Mouse (Mus musculus): ENCODE data around the gene Slc51b. TPM values are rescaled to one million over a fixed set of nuclear protein-coding genes. Genes with fewer than 3 reads are reported as not detected.

The Slc51b gene
- total RNA-seq, 2 experiments from 2014 or later = not detected

DNA sequence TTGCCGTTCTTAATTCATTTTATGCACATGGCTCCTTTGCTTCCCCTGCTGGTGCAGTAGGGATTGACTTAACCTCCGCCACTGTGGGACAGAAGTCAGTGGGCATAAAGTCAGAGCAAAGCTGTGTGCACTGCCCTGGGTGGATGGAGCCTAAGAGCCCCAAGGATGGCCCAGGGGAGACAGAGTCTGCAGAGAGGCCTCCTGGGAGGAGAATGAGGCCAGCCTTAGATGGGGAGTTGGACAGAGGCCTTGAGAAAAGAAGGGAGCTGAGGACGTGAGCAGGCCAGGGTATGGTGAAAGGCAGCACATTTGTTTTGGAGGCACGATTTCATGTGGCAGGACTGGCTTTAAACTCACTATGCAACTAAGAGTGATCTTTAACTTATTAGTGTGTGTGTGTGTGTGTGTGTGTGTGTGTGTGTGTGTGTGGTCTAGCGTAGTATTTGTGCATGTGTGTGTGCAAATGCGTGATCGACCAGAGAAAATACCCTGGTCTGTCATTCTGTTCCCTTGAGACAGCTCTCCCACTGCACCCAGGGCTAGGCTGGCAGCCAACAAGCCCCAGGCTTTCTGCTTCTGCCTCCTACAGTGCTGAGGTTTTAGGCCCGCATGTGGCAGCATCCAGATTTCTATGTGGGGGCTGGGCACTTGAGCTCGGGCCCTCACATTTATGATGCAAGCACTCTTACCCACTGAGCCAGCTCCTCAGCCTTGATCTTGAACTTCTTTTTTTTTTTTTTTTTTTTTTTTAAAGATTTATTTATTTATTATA is 47.4 kb downstream of the Slc51b start:
- DNase-seq = no peak
- intact Hi-C loops (cut with DNase I) = no loop called here

DNA sequence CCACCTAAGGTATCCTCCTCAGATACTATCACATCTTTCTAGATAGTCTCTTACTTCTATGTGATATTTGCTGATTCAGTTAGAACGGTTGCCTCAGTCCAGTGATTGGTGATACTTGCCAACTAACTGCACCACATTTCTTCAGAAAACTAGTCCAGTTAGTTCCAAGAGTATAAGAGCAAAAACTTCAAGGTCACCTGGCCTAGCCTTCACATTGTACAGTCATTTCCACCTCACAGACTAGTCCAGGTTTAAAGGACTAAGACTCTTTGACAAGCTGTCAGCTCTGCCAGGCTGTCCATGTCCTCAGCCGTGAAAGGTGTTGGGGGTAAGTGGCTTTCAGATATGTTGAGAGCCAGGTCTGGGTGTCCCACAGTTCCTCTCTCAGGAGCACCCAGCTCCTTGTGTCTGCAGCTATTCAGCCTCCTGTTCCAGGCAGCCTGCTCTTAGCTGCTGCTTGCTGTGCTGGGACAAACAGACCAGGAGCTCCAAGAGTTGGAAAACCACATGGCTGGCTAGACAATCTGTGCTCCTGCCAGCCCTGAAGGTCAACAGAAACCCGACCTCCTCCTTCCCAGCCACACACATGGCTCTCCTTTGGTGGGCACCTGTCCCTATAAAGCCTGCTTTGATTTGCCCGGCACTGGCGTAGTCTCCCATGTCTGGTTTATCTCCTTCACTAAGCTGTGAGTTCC is 48.1 kb downstream of the Slc51b start:
- intact Hi-C loops (cut with DNase I) = no loop called here
- DNase-seq = no peak

DNA sequence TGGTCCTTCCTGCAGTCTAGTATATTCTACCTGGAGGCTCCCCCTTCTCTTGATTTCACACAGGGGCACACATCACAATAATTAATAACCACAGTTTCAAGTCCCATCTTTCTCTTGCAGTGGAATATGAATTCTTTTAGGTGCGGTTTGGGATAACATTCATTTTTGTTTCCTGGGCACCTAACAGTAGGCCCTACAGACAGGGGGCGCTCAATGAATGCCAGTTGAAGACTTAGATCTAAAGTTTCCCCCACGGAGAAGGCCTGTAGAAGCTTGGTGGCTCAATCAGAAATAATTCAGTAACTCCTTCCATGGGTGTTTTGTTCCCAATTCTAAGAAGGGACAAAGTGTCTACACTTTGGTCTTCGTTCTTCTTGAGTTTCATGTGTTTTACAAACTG is 50.3 kb downstream of the Slc51b start:
- intact Hi-C loops (cut with DNase I) = loop anchor here (1.0 kb wide), 1 partner anchor 60 kb away; no protein-coding TSS in a partner anchor
- peak; percentile 38 to 40 for DNase-seq

DNA sequence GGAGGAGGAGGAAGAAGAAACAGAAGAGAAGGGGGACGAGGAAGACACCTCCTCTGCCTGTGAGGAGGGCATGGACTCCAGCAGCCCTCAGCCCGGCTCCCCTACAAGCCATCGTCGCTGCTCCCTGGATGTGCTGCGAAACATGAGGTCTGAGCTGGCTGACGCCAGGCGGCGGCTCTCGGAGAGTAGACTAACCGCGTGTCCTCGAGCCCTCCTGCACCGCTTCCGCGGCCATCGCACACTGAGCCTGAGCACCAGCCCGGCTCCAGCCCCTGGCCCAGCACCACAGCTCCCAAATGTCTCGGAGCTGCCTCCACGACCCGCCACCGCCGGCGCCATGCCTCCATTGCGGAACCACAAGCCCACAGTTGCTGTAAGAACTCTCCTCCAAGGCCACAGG is 51.0 kb downstream of the Slc51b start:
- DNase-seq = no peak
- intact Hi-C loops (cut with DNase I) = loop anchor here (1.0 kb wide), 1 partner anchor 61 kb away; no protein-coding TSS in a partner anchor

DNA sequence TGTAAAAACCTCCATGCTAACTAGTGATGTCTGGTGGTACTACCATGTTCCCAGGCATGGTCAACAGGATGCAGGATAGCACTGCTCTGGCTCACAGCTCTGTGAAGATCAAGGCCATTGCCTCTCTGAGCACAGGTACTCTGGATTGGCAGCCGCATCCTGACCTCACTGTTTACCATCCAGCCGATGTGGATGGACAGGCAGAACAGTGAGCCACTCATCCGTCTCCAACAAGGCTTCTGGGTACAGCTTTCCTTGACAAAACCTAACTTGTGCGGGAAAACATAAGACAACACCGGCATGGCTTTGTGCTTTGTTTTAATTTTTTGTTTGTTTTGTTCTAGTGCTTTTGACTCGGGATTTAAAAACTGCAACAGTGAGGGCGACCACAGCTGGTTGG is 57.0 kb downstream of the Slc51b start:
- intact Hi-C loops (cut with DNase I) = no loop called here

DNA sequence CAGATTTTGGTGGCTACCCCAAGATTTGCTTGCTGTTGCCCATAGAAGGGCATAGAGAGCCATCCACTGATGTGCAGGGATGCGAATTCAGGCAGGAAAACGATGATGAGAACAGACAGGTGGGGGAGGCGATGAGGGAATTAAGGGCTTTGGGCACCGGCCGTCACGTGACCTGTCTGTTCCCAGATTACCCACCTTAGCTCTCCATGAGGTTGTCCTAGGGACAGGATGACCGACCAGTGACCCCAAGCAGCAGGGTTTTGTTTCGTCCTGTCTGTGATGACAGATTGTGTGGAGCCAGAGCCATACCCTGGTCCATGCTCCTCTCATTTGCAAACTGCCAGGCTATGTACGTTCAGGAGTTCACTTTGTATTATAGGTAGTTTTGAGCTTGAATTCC is 59.1 kb downstream of the Slc51b start:
- intact Hi-C loops (cut with DNase I) = no loop called here
- no peak for DNase-seq

More for the DNA sequence above, 57.0 kb downstream of the Slc51b start:
- no peak for DNase-seq

Other genes with a start within 250 kb of the Slc51b start
- 1 to 10 TPM; 3.8 to 4.1 TPM for gene Parp16, start 227.6 kb downstream of the Slc51b start, total RNA-seq (2021)
- 1 to 10 TPM; 3.9 to 5.6 TPM for gene Cilp, start 157.8 kb downstream of the Slc51b start, total RNA-seq (2021)
- gene Clpx, start 128.7 kb downstream of the Slc51b start, total RNA-seq (2021) = 100 to 1,000 TPM; 127 to 134 TPM
- gene Pdcd7, start 76.9 kb downstream of the Slc51b start, total RNA-seq (2021) = 10 to 100 TPM; 13.4 to 14.7 TPM
- gene Ubap1l, start 61.9 kb downstream of the Slc51b start, total RNA-seq (2021) = under 1 TPM in 1 of 2 experiments, not detected in 1; 0.25 TPM
- 1 to 10 TPM; 2.2 to 2.4 TPM for gene Kbtbd13, start 31.3 kb downstream of the Slc51b start, total RNA-seq (2021)
- 1 to 10 TPM; 8.4 to 9.2 TPM for gene Rasl12, start 24.4 kb downstream of the Slc51b start, total RNA-seq (2021)
- 1 to 10 TPM; 7.1 to 7.5 TPM for gene Mtfmt, start 12.8 kb upstream of the Slc51b start, total RNA-seq (2021)
- gene Spg21, start 38.0 kb upstream of the Slc51b start, total RNA-seq (2021) = 10 to 100 TPM; 11.3 to 16.0 TPM
- not detected for gene Ankdd1a, start 97.2 kb upstream of the Slc51b start, total RNA-seq (2021)
- 10 to 100 TPM; 13.3 to 15.3 TPM for gene Plekho2, start 157.1 kb upstream of the Slc51b start, total RNA-seq (2021)
- under 1 TPM; 0.30 to 0.61 TPM for gene Pif1, start 164.2 kb upstream of the Slc51b start, total RNA-seq (2021)
- 10 to 100 TPM; 35.7 to 37.9 TPM for gene Rbpms2, start 206.7 kb upstream of the Slc51b start, total RNA-seq (2021)
- 100 to 1,000 TPM; 225 to 237 TPM for gene Oaz2, start 245.0 kb upstream of the Slc51b start, total RNA-seq (2021)

All from heart, postnatal 36 days (tissue).